Mouse (Mus musculus): ENCODE results near the gene Lmo7.

Lmo7 gene

GRCm38 (mm10) chr14:101882966-101883365 lies 153.2 kb downstream of the Lmo7 start:
- DNase-seq, result peak; percentile 91

- DNase-seq, result peak; percentile 89
These were observed 154.0 kb downstream of the Lmo7 start for GRCm38 (mm10) chr14:101883787-101884186.

- peak; percentile 95 for DNase-seq
These were observed 156.6 kb downstream of the Lmo7 start for GRCm38 (mm10) chr14:101886320-101886719.

- peak; percentile 75 for DNase-seq
These were observed 162.2 kb downstream of the Lmo7 start for GRCm38 (mm10) chr14:101891903-101892448.

GRCm38 (mm10) chr14:101892496-101892895 lies 162.7 kb downstream of the Lmo7 start:
- peak; percentile 62 for DNase-seq

GRCm38 (mm10) chr14:101893215-101893614 lies 163.5 kb downstream of the Lmo7 start:
- peak; percentile 7 for DNase-seq

- DNase-seq, result peak; percentile 57
These were observed 168.5 kb downstream of the Lmo7 start for GRCm38 (mm10) chr14:101898250-101898649.

DNA sequence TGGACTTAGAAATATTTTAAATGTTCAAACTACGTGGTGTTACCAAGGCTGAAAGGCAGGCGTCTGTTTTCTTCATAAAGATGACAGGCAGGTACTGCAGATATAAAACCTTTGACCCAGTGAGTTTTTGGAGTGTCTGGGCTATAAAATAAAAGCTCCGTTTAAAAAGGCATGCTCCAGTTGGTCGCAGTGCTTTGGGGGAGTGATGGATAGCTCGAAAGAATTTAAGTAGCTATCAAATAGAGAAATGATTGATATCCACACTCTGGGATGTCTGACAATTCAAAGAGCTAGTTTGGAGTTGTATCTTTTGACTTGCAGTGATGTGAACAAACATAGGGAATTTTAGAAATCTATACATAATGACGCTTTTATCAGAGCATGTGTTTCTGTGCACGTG lies 171.7 kb downstream of the Lmo7 start:
- DNase-seq, result peak; percentile 35

DNA sequence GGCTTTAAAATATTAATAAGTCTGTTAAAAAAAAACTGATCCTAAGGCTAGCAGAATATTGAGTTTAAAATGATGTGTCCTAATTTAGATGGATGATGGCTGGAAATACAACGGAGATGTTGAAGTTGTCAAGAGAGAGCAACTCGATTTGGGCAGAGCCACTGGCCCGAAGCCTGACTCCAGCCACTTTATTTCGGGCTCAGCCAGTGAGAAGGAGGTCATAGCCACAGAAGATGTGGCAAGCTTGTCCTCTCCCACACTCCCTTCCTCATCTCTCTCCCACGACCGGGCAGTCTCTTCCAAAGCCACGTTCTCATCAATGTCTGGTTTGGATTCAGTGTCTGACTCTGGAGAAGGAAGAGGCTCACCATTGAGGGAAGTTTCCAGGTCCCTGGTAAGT lies 172.2 kb downstream of the Lmo7 start:
- DNase-seq, result peak; percentile 87

GRCm38 (mm10) chr14:101903722-101904121 lies 174.0 kb downstream of the Lmo7 start:
- DNase-seq, result peak; percentile 66

GRCm38 (mm10) chr14:101911983-101912382 lies 182.2 kb downstream of the Lmo7 start:
- peak; percentile 92 for DNase-seq

DNA sequence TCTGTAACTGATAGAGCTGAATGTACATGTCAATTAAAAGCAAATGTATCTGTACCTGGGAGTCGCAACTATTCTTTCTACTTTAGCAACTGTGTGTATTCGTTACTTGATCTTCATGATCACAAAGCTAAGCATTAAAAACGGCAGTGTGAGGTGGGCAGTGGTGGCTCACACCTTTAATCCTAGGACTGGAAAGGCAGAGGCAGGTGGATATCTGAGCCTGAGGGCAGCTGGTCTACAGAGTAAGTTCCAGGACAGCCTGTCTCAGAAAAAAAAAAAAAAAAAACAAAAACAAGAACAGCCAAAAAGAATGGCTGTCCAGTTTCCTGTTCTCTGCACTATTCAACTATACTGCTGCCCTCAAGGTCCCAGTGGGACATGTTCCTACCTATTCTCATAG lies 182.6 kb downstream of the Lmo7 start:
- DNase-seq, result peak; percentile 57

GRCm38 (mm10) chr14:101914321-101914720 lies 184.6 kb downstream of the Lmo7 start:
- peak; percentile 28 for DNase-seq

DNA sequence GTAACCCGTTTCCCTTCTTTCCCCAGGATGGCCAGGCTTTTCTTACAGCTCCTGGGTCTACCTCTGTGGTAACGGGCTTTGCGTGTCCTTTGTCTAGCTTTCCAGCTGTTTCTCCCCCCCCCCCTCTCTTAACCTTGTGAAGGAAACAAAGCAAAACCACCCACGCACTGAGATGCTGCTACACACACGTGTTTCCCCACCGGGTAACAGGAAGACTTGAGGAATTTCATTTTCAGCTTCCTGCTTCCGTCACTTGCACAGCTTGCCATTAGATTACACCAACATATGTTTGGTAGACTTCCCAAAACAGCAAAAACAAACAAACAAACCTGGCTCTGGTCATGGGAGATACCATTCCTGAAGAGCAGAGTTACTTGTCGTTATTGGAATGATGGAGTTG lies 186.1 kb downstream of the Lmo7 start:
- peak; percentile 97 for DNase-seq

GRCm38 (mm10) chr14:101918471-101918870 lies 188.7 kb downstream of the Lmo7 start:
- peak; percentile 45 for DNase-seq

DNA sequence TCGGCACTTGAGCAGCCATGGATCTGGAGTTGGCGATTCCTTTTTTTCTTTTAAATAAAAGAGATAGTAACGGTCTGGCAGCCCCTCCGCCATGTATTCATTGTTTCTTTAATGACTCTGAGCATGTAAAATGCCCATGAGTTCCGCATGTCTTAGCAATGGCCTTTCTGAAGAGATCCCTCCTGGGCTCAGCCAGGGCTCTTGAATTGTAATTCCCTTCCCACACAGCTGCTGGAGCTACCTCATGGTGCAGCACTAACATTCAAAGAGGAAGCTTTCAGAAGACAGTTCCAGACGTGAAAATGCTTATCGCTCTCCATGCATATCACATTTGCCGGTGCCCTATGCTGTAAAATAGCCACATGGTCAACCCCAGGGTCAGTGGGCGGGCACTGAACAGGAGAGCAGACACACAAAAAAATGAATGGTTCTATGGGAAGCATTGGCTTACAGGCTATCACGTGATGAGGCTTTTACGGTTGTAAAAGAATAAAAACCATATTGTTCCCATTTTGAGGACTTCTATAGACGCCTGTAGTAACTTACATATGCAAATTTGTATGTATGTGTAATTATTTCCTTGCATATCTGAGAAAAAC lies 198.0 kb downstream of the Lmo7 start:
- DNase-seq, result peak; percentile 43

- DNase-seq, result peak; percentile 84
These were observed 201.1 kb downstream of the Lmo7 start for GRCm38 (mm10) chr14:101930576-101931447.

GRCm38 (mm10) chr14:101931448-101931750 lies 201.6 kb downstream of the Lmo7 start:
- no peak for DNase-seq

DNA sequence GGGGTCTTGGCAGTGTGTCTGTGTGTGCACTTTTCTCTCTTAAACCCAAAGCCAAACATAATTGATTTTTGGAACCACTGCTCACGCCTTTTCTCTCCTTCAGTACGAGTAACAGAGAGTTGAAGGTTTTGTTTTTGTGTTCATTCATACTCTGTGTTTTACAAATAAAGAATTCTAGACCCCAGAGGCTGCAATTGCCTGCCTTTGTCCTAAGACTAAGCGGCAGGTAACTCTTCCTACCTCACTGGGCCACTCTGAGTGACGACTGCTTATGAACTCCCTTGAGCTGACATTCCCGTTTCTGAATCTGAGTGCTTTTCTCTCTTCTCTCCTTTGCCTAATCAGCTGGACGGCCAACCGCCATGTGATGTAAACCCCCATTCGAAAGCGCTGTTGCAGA lies 203.8 kb downstream of the Lmo7 start:
- peak; percentile 61 for DNase-seq

DNA sequence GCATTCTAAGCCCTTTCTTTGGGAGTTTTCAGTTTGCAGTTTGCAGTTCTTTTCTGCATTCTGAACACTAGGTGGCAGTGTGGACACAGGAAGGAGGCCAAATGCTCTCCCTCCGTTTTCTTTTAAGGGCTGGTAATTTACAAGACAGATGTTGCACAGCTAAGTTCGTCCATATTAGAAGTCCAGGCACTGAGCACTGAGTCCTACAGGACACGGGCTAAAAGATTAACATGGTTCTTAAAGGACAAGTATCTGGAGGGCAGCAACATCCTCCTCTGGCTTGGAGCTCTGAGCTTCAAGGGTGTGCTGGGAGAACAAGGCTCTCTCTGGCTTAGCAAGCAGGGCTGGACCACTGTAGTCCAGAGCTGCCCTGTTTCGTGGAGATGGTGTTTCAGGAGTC lies 213.2 kb downstream of the Lmo7 start:
- DNase-seq, result peak; percentile 90

GRCm38 (mm10) chr14:101946711-101947516 lies 217.2 kb downstream of the Lmo7 start:
- peak; percentile 85 for DNase-seq

DNA sequence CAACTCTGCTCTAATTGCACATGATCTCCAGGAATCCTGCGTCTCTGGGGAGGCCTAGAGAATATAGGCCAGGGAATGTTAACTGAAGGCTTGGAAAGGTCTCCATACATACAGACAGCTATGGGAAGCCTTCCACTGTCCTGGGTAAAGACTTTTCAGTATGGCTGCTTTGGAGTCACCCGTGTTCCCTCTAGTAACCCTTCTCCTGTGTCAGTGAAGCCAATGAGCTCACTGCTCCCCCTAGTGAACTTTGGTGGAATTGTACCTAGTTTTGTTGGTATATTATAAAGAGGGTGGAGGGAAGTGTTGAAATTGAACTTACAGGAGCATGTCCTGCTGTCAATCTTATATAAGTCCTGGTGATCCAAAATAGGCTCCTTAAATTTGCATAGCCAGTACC lies 219.4 kb downstream of the Lmo7 start:
- peak; percentile 87 for DNase-seq

- no peak for DNase-seq
These were observed 221.3 kb downstream of the Lmo7 start for GRCm38 (mm10) chr14:101951107-101951506.
